Comparison of ENCODE assay signal across 12 mouse cellular contexts in genomic region chr5:28315526-28315925, GRCm38 (mm10). TPM values are rescaled to one million over a fixed set of nuclear protein-coding genes. Genes with fewer than 3 reads are reported as not detected.
DNase-seq lines count a peak whose midpoint lies in the region; ATAC-seq and TF ChIP-seq lines count a peak whose summit lies in the region.
"Had no signal": no experiment of that assay in that cellular context is flagged by ENCODE, and none has a peak within 500 bp of the region (broad histone marks: within the 10 kb centered on the region; RNA-seq: fewer than 3 reads in every experiment).

No protein-coding gene starts in this region.

- no peak overlapping the region for H3K27ac ChIP-seq in midbrain, embryonic 11.5 days (ENCODE audit: low read depth, low read length)
- no peak overlapping the region for H3K27ac ChIP-seq in midbrain, embryonic 16.5 days (ENCODE audit: low read length)
- H3K27ac ChIP-seq in layer of hippocampus, adult 2 months, result no peak overlapping the region
- H3K27ac ChIP-seq in forebrain, embryonic 16.5 days (ENCODE audit: low read length), result no peak overlapping the region
- H3K27ac ChIP-seq: limb, embryonic 13.5 days; neural tube, embryonic 13.5 days had no signal

- H3K4me1 ChIP-seq in midbrain, embryonic 11.5 days (ENCODE audit: control insufficient read depth, insufficient read depth, low read length), result peaks cover 13% of the 10 kb centered on the region
- peaks cover 22% of the 10 kb centered on the region for H3K4me1 ChIP-seq in midbrain, embryonic 16.5 days (ENCODE audit: control insufficient read depth, insufficient read depth, low read length)
- peaks cover 35% of the 10 kb centered on the region for H3K4me1 ChIP-seq in megakaryocyte, embryonic 14.5 days
- peaks cover 19% of the 10 kb centered on the region for H3K4me1 ChIP-seq in forebrain, embryonic 16.5 days (replicated peaks; ENCODE audit: control insufficient read depth, insufficient read depth, low read length)

- DNase-seq in midbrain, embryonic 11.5 days (ENCODE audit: low spot score, missing footprints), result peak; percentile 82
- peak; percentile 83 for DNase-seq in T-cell, adult 2 months (ENCODE audit: low spot score)
- DNase-seq in thymus, postnatal 36 days, result peak; percentile 21 to 28
- DNase-seq in layer of hippocampus, adult 2 months (ENCODE audit: low spot score in 2 of 2), result no peak
- DNase-seq in adrenal gland, adult 2 months, result no peak
- DNase-seq: gastrocnemius, postnatal 36 days; kidney, postnatal 4 days had no signal

- H3K4me3 ChIP-seq in midbrain, embryonic 11.5 days (ENCODE audit: low read depth, low read length), result no peak overlapping the region
- H3K4me3 ChIP-seq in midbrain, embryonic 16.5 days (ENCODE audit: low read depth, low read length), result no peak overlapping the region
- peak overlapping the region; percentile 18 for H3K4me3 ChIP-seq in megakaryocyte, embryonic 14.5 days (replicated peaks)
- no peak overlapping the region for H3K4me3 ChIP-seq in layer of hippocampus, adult 2 months
- no peak overlapping the region for H3K4me3 ChIP-seq in forebrain, embryonic 16.5 days (replicated peaks; ENCODE audit: low read length)

- H3K9me3 ChIP-seq in midbrain, embryonic 11.5 days (ENCODE audit: control insufficient read depth, low read length), result no peaks in the 10 kb centered on the region
- no peaks in the 10 kb centered on the region for H3K9me3 ChIP-seq in midbrain, embryonic 16.5 days (replicated peaks; ENCODE audit: control insufficient read depth, low read length, poor library complexity, severe bottlenecking)
- H3K9me3 ChIP-seq in megakaryocyte, embryonic 14.5 days, result no peaks in the 10 kb centered on the region
- H3K9me3 ChIP-seq in forebrain, embryonic 16.5 days (ENCODE audit: control insufficient read depth, low read length), result no peaks in the 10 kb centered on the region
- H3K9me3 ChIP-seq: limb, embryonic 13.5 days; neural tube, embryonic 13.5 days had no signal

- no peaks in the 10 kb centered on the region for H3K36me3 ChIP-seq in midbrain, embryonic 11.5 days (ENCODE audit: control insufficient read depth, insufficient read depth, low read length)
- H3K36me3 ChIP-seq in midbrain, embryonic 16.5 days (ENCODE audit: control insufficient read depth, insufficient read depth, low read length), result no peaks in the 10 kb centered on the region
- peaks cover 4% of the 10 kb centered on the region for H3K36me3 ChIP-seq in megakaryocyte, embryonic 14.5 days (replicated peaks; ENCODE audit: low read length)
- H3K36me3 ChIP-seq in forebrain, embryonic 16.5 days (ENCODE audit: control insufficient read depth, insufficient read depth), result no peaks in the 10 kb centered on the region
- H3K36me3 ChIP-seq: limb, embryonic 13.5 days; neural tube, embryonic 13.5 days had no signal

- no peak for ATAC-seq in midbrain, embryonic 11.5 days (ENCODE audit: low FRiP score)
- no peak for ATAC-seq in midbrain, embryonic 16.5 days
- ATAC-seq in forebrain, embryonic 16.5 days, result no peak

- WGBS in midbrain, embryonic 11.5 days, result 88% methylated on average over 8 of the region's 8 CpGs
- 87% methylated on average over 8 of the region's 8 CpGs for WGBS in midbrain, embryonic 16.5 days
- 91% methylated on average over 8 of the region's 8 CpGs for WGBS in forebrain, embryonic 16.5 days

- no peak overlapping the region for H3K9ac ChIP-seq in midbrain, embryonic 11.5 days (ENCODE audit: low read length)
- H3K9ac ChIP-seq in midbrain, embryonic 16.5 days (ENCODE audit: low read depth, low read length), result no peak overlapping the region
- no peak overlapping the region for H3K9ac ChIP-seq in forebrain, embryonic 16.5 days (replicated peaks; ENCODE audit: low read depth, low read length)
- H3K9ac ChIP-seq: limb, embryonic 13.5 days had no signal

- H3K4me2 ChIP-seq in midbrain, embryonic 11.5 days, result no peak overlapping the region
- H3K4me2 ChIP-seq in midbrain, embryonic 16.5 days (ENCODE audit: low read length), result no peak overlapping the region
- H3K4me2 ChIP-seq in forebrain, embryonic 16.5 days (ENCODE audit: low read length), result no peak overlapping the region

- no peaks in the 10 kb centered on the region for H3K27me3 ChIP-seq in midbrain, embryonic 11.5 days (ENCODE audit: control insufficient read depth, insufficient read depth, low read length)
- H3K27me3 ChIP-seq in midbrain, embryonic 16.5 days (ENCODE audit: control insufficient read depth, insufficient read depth, low read depth, low read length), result no peaks in the 10 kb centered on the region; the same call in 1 of the 2 replicates
- peaks cover 19% of the 10 kb centered on the region for H3K27me3 ChIP-seq in megakaryocyte, embryonic 14.5 days (replicated peaks)
- no peaks in the 10 kb centered on the region for H3K27me3 ChIP-seq in forebrain, embryonic 16.5 days (replicated peaks; ENCODE audit: control insufficient read depth, insufficient read depth, low read length)
- H3K27me3 ChIP-seq: limb, embryonic 13.5 days; neural tube, embryonic 13.5 days had no signal

- TF ChIP-seq CTCF in layer of hippocampus, adult 2 months (conservative IDR thresholded peaks at IDR 0.05), result no peak

RNA-seq across cellular contexts. Expression of gene Rbm33, which starts 1.4 kb away (rescaled TPM):
- polyA plus RNA-seq in midbrain, embryonic 11.5 days (2014; fragmentation: Nextera tagmentation; extraction: Ambion mirVana), result 21.3 and 22.8 TPM in 2 replicates
- polyA plus RNA-seq in midbrain, embryonic 16.5 days (2015; fragmentation: Nextera tagmentation; extraction: Ambion mirVana), result 14.1 and 17.5 TPM in 2 replicates
- polyA plus RNA-seq in megakaryocyte, embryonic 14.5 days (2012; ENCODE audit: insufficient read depth, low replicate concordance), result 8.5 and 9.5 TPM in 2 replicates
- total RNA-seq in layer of hippocampus, adult 2 months (2021), result 10 to 100 TPM; 70.5 to 78.4 TPM
- total RNA-seq in adrenal gland, adult 2 months (2021), result 10 to 100 TPM; 34.4 to 48.4 TPM
- polyA plus RNA-seq in adrenal gland, adult 2 months (2012; rRNA removed), result 26.4 and 36.5 TPM in 2 replicates
- polyA plus RNA-seq in forebrain, embryonic 16.5 days (2015; fragmentation: Nextera tagmentation; extraction: Ambion mirVana), result 18.8 and 19.2 TPM in 2 replicates

Comparison
In these comparisons a context has a peak if more than half of its experiments do, and no peak if none do; other contexts are left out.
1. DNase-seq: peak in midbrain, embryonic 11.5 days (single experiment), T-cell, adult 2 months (single experiment) and thymus, postnatal 36 days (2 of 2); none in layer of hippocampus, adult 2 months (0 of 2) and adrenal gland, adult 2 months (single experiment).